Mouse (Mus musculus) fat pad, adult 2 months (tissue): ENCODE results near the gene Smoc1.

Source experiments
- DNase-seq: peaks from one replicate; pipeline ENCODE4 v3.0.0-alpha.2; 2011; ENCODE audit warnings: low read depth, low spot score; ENCODE audit errors: extremely low read depth

The Smoc1 gene

GRCm38 (mm10) chr12:81123793-81124192 is 97.2 kb downstream of the Smoc1 start:
- no peak for DNase-seq

- DNase-seq = no peak
Observed at GRCm38 (mm10) chr12:81126842-81127241, 100.2 kb downstream of the Smoc1 start.

- no peak for DNase-seq
Observed at GRCm38 (mm10) chr12:81128693-81129092, 102.1 kb downstream of the Smoc1 start.

DNA sequence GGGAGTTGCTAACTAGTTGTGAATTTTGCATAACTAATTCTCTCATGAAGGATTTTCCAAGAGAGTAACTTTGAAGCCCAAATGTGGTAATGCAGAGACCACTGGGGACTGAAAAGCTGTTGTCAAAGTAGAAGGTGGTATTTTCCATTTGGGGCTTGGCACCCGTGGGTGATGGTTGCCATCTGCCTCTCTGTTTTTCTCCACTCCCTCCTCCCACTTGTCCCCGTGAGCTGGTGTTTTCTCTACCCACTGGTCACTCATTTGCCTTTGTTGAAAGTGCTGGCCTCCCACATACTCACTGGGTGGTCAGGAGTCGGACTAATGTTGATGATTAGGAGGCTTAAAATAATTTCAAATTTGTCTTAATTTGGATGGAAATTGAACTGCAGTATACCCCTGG is 104.1 kb downstream of the Smoc1 start:
- no peak for DNase-seq

GRCm38 (mm10) chr12:81131114-81131513 is 104.5 kb downstream of the Smoc1 start:
- DNase-seq = no peak

- DNase-seq = no peak
Observed at GRCm38 (mm10) chr12:81133055-81133665, 106.6 kb downstream of the Smoc1 start.

GRCm38 (mm10) chr12:81138217-81138616 is 111.6 kb downstream of the Smoc1 start:
- DNase-seq = no peak

GRCm38 (mm10) chr12:81139463-81139862 is 112.9 kb downstream of the Smoc1 start:
- DNase-seq = no peak

- DNase-seq = no peak
Observed at GRCm38 (mm10) chr12:81140594-81141328, 114.2 kb downstream of the Smoc1 start.

- DNase-seq = no peak
Observed at GRCm38 (mm10) chr12:81141329-81141711, 114.7 kb downstream of the Smoc1 start.

GRCm38 (mm10) chr12:81142231-81142630 is 115.6 kb downstream of the Smoc1 start:
- DNase-seq = no peak

DNA sequence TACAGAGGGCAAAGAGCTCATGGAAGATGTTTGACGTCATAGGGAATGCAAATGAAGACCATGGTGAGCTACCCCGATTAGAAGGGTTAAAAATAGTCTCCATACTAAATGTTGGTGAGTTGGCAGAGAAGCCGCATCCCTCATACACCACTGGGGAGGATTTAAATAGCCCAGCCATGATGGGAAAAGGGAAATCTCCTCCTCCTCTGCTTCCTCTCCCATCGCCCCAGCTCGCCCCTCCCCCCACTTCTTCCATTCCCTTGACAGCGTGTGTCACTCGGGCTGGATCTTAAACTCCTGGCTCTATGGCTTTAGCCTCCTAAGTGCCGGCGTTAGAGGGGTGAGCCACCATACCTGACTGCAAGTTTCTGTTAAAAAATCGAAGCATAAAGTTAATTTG is 117.6 kb downstream of the Smoc1 start:
- DNase-seq = no peak

DNA sequence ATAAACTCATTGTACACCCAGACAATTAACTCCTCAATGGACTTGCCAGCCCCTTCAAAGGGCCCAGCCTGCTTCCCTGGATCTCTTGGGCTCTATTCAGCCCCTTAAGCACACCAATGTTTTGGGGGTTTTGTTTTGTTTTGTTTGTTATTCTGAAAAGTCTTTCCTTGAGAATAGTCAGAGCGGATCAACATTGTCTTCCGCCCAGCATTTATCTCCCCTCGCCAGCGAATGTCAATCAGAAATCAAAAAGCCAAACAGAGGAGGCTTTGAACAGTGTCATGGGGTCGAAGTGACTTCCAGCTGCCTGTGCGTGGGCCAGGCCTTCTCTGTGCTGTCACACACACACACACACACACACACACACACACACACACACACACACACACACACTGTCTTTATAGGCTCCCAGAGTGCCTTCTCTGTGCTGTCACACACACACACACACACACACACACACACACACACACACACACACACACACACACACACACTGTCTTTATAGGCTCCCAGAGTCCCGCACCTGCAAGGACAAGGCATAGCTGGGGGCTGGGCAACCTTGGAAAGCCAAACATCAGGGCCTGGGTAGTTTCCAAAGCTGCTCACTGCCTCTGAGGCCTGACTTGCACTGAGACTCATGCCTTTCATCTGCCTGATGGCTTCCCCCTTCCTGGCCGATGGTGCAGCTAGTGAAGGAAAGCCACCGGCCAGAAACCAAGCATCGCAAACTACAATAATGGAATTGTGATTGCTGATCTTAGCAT is 120.0 kb downstream of the Smoc1 start:
- no peak for DNase-seq

- DNase-seq = no peak
Observed at GRCm38 (mm10) chr12:81147956-81148355, 121.3 kb downstream of the Smoc1 start.

DNA sequence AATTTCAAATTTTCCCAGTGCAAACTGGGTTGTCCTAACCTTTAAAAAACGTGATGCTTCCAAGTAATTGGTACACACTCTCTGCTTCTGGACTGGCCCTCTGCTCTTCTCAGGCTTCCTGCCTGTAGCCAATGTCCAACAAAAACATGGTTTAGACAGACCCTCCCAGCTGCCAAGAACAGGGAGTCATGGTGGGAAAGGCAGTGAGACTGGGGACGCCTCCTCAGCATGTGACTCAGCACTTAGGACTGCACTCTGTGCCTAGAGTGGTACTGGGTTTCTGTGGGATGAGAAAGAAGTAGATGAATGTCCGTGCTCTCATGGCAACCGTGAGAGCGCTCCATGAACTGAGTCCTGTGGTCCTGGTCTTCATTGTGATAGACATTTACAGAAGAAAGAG is 124.3 kb downstream of the Smoc1 start:
- DNase-seq = no peak

DNA sequence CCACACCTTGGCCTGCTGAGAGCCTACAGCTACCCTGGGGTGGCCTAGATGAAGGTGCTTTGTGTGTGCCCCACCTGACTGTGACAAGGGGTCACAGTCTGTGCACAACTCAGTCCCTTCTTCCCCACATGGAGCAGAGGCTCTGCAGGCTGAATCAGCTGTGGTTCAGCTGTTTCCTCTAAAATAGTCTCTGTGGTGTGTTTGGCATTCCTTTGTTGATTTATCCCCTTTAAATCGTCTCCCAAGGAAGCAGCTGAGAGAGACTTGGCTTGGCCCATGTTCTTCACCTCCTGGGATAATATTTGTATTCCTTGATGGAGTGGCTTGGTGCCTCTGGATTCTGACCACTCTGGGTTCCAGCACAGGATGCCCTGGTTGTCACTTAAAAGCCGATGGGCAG is 125.5 kb downstream of the Smoc1 start:
- no peak for DNase-seq

- DNase-seq = no peak
Observed at GRCm38 (mm10) chr12:81155675-81156074, 129.1 kb downstream of the Smoc1 start.

- no peak for DNase-seq
Observed at GRCm38 (mm10) chr12:81156841-81157240, 130.2 kb downstream of the Smoc1 start.

DNA sequence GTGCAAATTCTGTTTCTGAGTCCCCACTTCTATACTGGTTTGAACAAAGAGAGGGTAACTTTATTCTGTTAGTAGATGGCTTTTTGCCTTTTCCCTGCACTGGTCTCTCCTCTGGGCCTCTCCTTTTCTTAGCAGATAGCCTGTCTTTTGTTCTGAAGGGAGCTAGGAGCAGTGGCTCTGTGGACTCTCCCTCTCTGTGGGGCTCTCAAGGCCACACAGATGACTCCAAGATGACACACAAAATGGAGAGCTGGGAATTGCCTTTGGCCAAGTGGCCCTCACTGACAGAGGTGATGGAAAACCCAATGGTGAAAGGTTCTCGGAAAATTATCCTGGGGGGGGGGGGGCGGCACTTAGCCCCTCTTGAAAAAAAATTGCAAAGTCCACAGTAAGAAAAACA is 133.3 kb downstream of the Smoc1 start:
- no peak for DNase-seq

DNA sequence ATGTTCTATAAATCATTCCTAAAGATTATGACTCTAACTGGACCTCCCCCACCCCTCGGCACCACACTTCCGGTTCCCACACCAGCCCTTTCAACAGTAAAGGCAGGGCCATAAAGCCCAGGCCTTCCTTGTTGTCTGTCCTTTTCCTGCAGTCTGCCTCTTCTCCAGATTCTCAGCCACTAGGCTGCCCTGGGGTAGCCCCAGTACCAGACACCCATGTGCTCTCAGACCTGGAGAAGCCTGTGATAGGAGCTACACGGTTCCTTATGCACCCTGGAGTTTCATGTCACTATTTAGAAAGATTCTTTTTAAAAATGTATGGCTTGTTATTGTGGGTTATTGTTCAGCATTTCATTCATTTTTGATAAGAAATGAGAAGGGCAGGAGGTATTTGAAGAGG is 133.8 kb downstream of the Smoc1 start:
- no peak for DNase-seq

DNA sequence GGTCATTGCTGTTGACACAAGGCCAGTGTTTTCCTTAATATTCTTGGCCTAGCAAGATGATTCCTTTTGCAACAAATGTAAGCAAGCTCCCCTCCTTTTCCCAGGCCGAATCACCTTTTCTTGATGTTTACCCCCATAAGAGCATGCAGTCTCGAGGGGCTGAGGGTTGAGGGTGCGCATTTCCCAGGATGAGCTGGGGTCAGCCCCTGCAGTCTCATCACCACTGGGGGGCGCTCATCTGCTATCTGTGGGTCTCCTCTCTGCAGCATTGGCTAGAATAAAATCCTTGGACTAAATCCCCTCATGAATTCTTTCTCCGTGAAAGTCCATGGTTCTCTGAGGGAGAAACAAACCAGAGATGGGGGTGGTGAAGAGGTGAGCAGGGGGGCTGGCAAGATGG is 134.2 kb downstream of the Smoc1 start:
- no peak for DNase-seq

GRCm38 (mm10) chr12:81161282-81161681 is 134.7 kb downstream of the Smoc1 start:
- no peak for DNase-seq
